Mouse (Mus musculus): ENCODE measurements at regions not wholly inside any gene's neighbourhood (a gene's known extent, or its start where the extent isn't known, plus 50 kb on each side); places are given as distances from the start of the nearest gene placed in this dataset.

- H3K9ac ChIP-seq (ENCODE audit: low read depth, low read length): no peak overlapping the region
- 51% methylated on average over 3 of the region's 3 CpGs for WGBS
- intact Hi-C loops (cut with DNase I): no loop called here
- no peak overlapping the region for H3K27ac ChIP-seq
- H3K4me3 ChIP-seq: no peak overlapping the region
- H3K36me3 ChIP-seq (ENCODE audit: control insufficient read depth, insufficient read depth, low read length): no peaks in the 10 kb centered on the region
- no peaks in the 10 kb centered on the region for H3K79me2 ChIP-seq (replicated peaks; ENCODE audit: control insufficient read depth, insufficient read depth, low read length)
- no peaks in the 10 kb centered on the region for H3K27me3 ChIP-seq (ENCODE audit: control insufficient read depth, insufficient read depth, low read length)
- TF ChIP-seq EP300 (IDR thresholded peaks at IDR 0.05; ENCODE audit: insufficient read depth, low read depth, low read length) (no peak), CTCF (IDR thresholded peaks at IDR 0.05) (no peak), POLR2A (IDR thresholded peaks at IDR 0.05; ENCODE audit: insufficient read depth, low read depth, low read length) (no peak)
- peaks cover 3% of the 10 kb centered on the region; the same call in 1 of the 2 replicates for H3K4me1 ChIP-seq (ENCODE audit: control insufficient read depth, insufficient read depth, low read length)
- DNase-seq: no peak
These were observed 110.7 kb downstream of the Bms1 start for GRCm38 (mm10) chr6:118308586-118308985.

- no peaks in the 10 kb centered on the region for H3K27me3 ChIP-seq (ENCODE audit: control insufficient read depth, insufficient read depth, low read length)
- no peaks in the 10 kb centered on the region for H3K36me3 ChIP-seq (ENCODE audit: control insufficient read depth, insufficient read depth, low read length)
- H3K9ac ChIP-seq (ENCODE audit: low read depth, low read length): no peak overlapping the region
- 54% methylated on average over 4 of the region's 4 CpGs for WGBS
- intact Hi-C loops (cut with DNase I): no loop called here
- H3K4me3 ChIP-seq: no peak overlapping the region
- peaks cover 3% of the 10 kb centered on the region; the same call in 1 of the 2 replicates for H3K4me1 ChIP-seq (ENCODE audit: control insufficient read depth, insufficient read depth, low read length)
- TF ChIP-seq EP300 (IDR thresholded peaks at IDR 0.05; ENCODE audit: insufficient read depth, low read depth, low read length): no peak
- no peak for TF ChIP-seq POLR2A (IDR thresholded peaks at IDR 0.05; ENCODE audit: insufficient read depth, low read depth, low read length)
- no peak for TF ChIP-seq CTCF (IDR thresholded peaks at IDR 0.05)
- H3K27ac ChIP-seq: no peak overlapping the region
- no peak for DNase-seq
- H3K79me2 ChIP-seq (replicated peaks; ENCODE audit: control insufficient read depth, insufficient read depth, low read length): no peaks in the 10 kb centered on the region
These were observed 110.0 kb upstream of the Ret start for GRCm38 (mm10) chr6:118307481-118307880.

- no peaks in the 10 kb centered on the region for H3K36me3 ChIP-seq (ENCODE audit: control insufficient read depth, insufficient read depth, low read length)
- H3K27ac ChIP-seq: no peak overlapping the region
- intact Hi-C loops (cut with DNase I): no loop called here
- no peaks in the 10 kb centered on the region for H3K27me3 ChIP-seq (ENCODE audit: control insufficient read depth, insufficient read depth, low read length)
- no peak overlapping the region for H3K4me3 ChIP-seq
- H3K4me1 ChIP-seq (ENCODE audit: control insufficient read depth, insufficient read depth, low read length): peaks cover 3% of the 10 kb centered on the region; the same call in 1 of the 2 replicates
- no peak overlapping the region for H3K9ac ChIP-seq (ENCODE audit: low read depth, low read length)
- TF ChIP-seq POLR2A (IDR thresholded peaks at IDR 0.05; ENCODE audit: insufficient read depth, low read depth, low read length): no peak
- no peak for TF ChIP-seq EP300 (IDR thresholded peaks at IDR 0.05; ENCODE audit: insufficient read depth, low read depth, low read length)
- no peak for TF ChIP-seq CTCF (IDR thresholded peaks at IDR 0.05)
- WGBS: 88% methylated on average over 3 of the region's 3 CpGs
- H3K79me2 ChIP-seq (replicated peaks; ENCODE audit: control insufficient read depth, insufficient read depth, low read length): no peaks in the 10 kb centered on the region
- DNase-seq: no peak
These were observed 107.7 kb upstream of the Ret start for GRCm38 (mm10) chr6:118305209-118305608.

- TF ChIP-seq EP300 (IDR thresholded peaks at IDR 0.05; ENCODE audit: insufficient read depth, low read depth, low read length) (no peak), CTCF (IDR thresholded peaks at IDR 0.05) (no peak), POLR2A (IDR thresholded peaks at IDR 0.05; ENCODE audit: insufficient read depth, low read depth, low read length) (no peak)
- Histone ChIP-seq H3K4me1 (ENCODE audit: control insufficient read depth, insufficient read depth, low read length) (no peaks in the 10 kb centered on the region), H3K79me2 (replicated peaks; ENCODE audit: control insufficient read depth, insufficient read depth, low read length) (no peaks in the 10 kb centered on the region), H3K27ac (no peak overlapping the region), H3K9ac (ENCODE audit: low read depth, low read length) (no peak overlapping the region), H3K4me3 (no peak overlapping the region), H3K36me3 (ENCODE audit: control insufficient read depth, insufficient read depth, low read length) (no peaks in the 10 kb centered on the region), H3K27me3 (ENCODE audit: control insufficient read depth, insufficient read depth, low read length) (no peaks in the 10 kb centered on the region)
- intact Hi-C loops (cut with DNase I): no loop called here
- DNase-seq: no peak
- WGBS: 57% methylated on average over 7 of the region's 7 CpGs
These were observed 105.3 kb upstream of the Ret start for GRCm38 (mm10) chr6:118302783-118303350.

GRCm38 (mm10) chr6:118301880-118302782, 104.6 kb upstream of the Ret start:
- H3K4me3 ChIP-seq: no peak overlapping the region

GRCm38 (mm10) chr6:118300781-118301180, 103.3 kb upstream of the Ret start:
- DNase-seq: no peak
- no peak overlapping the region for H3K9ac ChIP-seq (ENCODE audit: low read depth, low read length)
- H3K4me3 ChIP-seq: no peak overlapping the region
- H3K27me3 ChIP-seq (ENCODE audit: control insufficient read depth, insufficient read depth, low read length): no peaks in the 10 kb centered on the region
- intact Hi-C loops (cut with DNase I): no loop called here
- no peaks in the 10 kb centered on the region for H3K36me3 ChIP-seq (ENCODE audit: control insufficient read depth, insufficient read depth, low read length)
- no peaks in the 10 kb centered on the region for H3K79me2 ChIP-seq (replicated peaks; ENCODE audit: control insufficient read depth, insufficient read depth, low read length)
- no peak overlapping the region for H3K27ac ChIP-seq
- H3K4me1 ChIP-seq (ENCODE audit: control insufficient read depth, insufficient read depth, low read length): no peaks in the 10 kb centered on the region
- WGBS: 53% methylated on average over 6 of the region's 6 CpGs
- no peak for TF ChIP-seq POLR2A (IDR thresholded peaks at IDR 0.05; ENCODE audit: insufficient read depth, low read depth, low read length)
- no peak for TF ChIP-seq CTCF (IDR thresholded peaks at IDR 0.05)
- no peak for TF ChIP-seq EP300 (IDR thresholded peaks at IDR 0.05; ENCODE audit: insufficient read depth, low read depth, low read length)

More at GRCm38 (mm10) chr6:118301880-118302782, 104.6 kb upstream of the Ret start:
- DNase-seq: no peak
- Histone ChIP-seq H3K27me3 (ENCODE audit: control insufficient read depth, insufficient read depth, low read length) (no peaks in the 10 kb centered on the region), H3K36me3 (ENCODE audit: control insufficient read depth, insufficient read depth, low read length) (no peaks in the 10 kb centered on the region), H3K9ac (ENCODE audit: low read depth, low read length) (no peak overlapping the region), H3K4me1 (ENCODE audit: control insufficient read depth, insufficient read depth, low read length) (no peaks in the 10 kb centered on the region), H3K79me2 (replicated peaks; ENCODE audit: control insufficient read depth, insufficient read depth, low read length) (no peaks in the 10 kb centered on the region), H3K27ac (no peak overlapping the region)
- intact Hi-C loops (cut with DNase I): no loop called here
- TF ChIP-seq EP300 (IDR thresholded peaks at IDR 0.05; ENCODE audit: insufficient read depth, low read depth, low read length): no peak
- no peak for TF ChIP-seq POLR2A (IDR thresholded peaks at IDR 0.05; ENCODE audit: insufficient read depth, low read depth, low read length)
- TF ChIP-seq CTCF (IDR thresholded peaks at IDR 0.05): no peak
- 73% methylated on average over 11 of the region's 11 CpGs for WGBS

Measured in heart, adult 2 months (tissue).